Mouse (Mus musculus): ENCODE data around the gene Mmgt2. TPM values are rescaled to one million over a fixed set of nuclear protein-coding genes. Genes with fewer than 3 reads are reported as not detected.
A peak's percentile ranks its signal among the peaks of the same experiment; 100 is the strongest.

Gene Mmgt2
- polyA plus RNA-seq, 1 experiment from 2014 or later: 38.5 TPM

GRCm38 (mm10) chr11:62678778-62679354 lies 30.4 kb downstream of the Mmgt2 start:
- no peaks in the 10 kb centered on the region for H3K36me3 ChIP-seq (ENCODE audit: control insufficient read depth, insufficient read depth, low read length)
- H3K4me3 ChIP-seq (ENCODE audit: low read depth, low read length): no peak overlapping the region
- no peaks in the 10 kb centered on the region for H3K27me3 ChIP-seq (ENCODE audit: control insufficient read depth, insufficient read depth, low read length)
- H3K4me2 ChIP-seq: no peak overlapping the region
- no peaks in the 10 kb centered on the region for H3K4me1 ChIP-seq (ENCODE audit: control insufficient read depth, insufficient read depth, low read length)
- H3K9ac ChIP-seq (ENCODE audit: low read length): no peak overlapping the region
- H3K9me3 ChIP-seq (ENCODE audit: control insufficient read depth, low read length): no peaks in the 10 kb centered on the region
- WGBS: 87% methylated on average over 7 of the region's 7 CpGs
- no peak for ATAC-seq (ENCODE audit: low FRiP score)
- DNase-seq (ENCODE audit: low spot score, missing footprints): no peak
- H3K27ac ChIP-seq (ENCODE audit: low read depth, low read length): no peak overlapping the region

- Histone ChIP-seq H3K9ac (ENCODE audit: low read length) (no peak overlapping the region), H3K27ac (ENCODE audit: low read depth, low read length) (no peak overlapping the region), H3K4me2 (no peak overlapping the region), H3K4me3 (ENCODE audit: low read depth, low read length) (no peak overlapping the region), H3K36me3 (ENCODE audit: control insufficient read depth, insufficient read depth, low read length) (no peaks in the 10 kb centered on the region), H3K27me3 (ENCODE audit: control insufficient read depth, insufficient read depth, low read length) (no peaks in the 10 kb centered on the region), H3K9me3 (ENCODE audit: control insufficient read depth, low read length) (no peaks in the 10 kb centered on the region), H3K4me1 (ENCODE audit: control insufficient read depth, insufficient read depth, low read length) (no peaks in the 10 kb centered on the region)
- 88% methylated on average over 4 of the region's 4 CpGs for WGBS
- ATAC-seq (ENCODE audit: low FRiP score) (no peak), DNase-seq (ENCODE audit: low spot score, missing footprints) (no peak)
Observed at GRCm38 (mm10) chr11:62679954-62680353, 31.5 kb downstream of the Mmgt2 start.

GRCm38 (mm10) chr11:62691592-62691991 lies 43.1 kb downstream of the Mmgt2 start:
- Histone ChIP-seq H3K9me3 (ENCODE audit: control insufficient read depth, low read length) (no peaks in the 10 kb centered on the region), H3K9ac (ENCODE audit: low read length) (no peak overlapping the region), H3K36me3 (ENCODE audit: control insufficient read depth, insufficient read depth, low read length) (no peaks in the 10 kb centered on the region), H3K27me3 (ENCODE audit: control insufficient read depth, insufficient read depth, low read length) (no peaks in the 10 kb centered on the region), H3K4me1 (ENCODE audit: control insufficient read depth, insufficient read depth, low read length) (no peaks in the 10 kb centered on the region; the same call in 1 of the 2 replicates), H3K27ac (ENCODE audit: low read depth, low read length) (no peak overlapping the region), H3K4me2 (no peak overlapping the region), H3K4me3 (ENCODE audit: low read depth, low read length) (no peak overlapping the region)
- no peak for DNase-seq (ENCODE audit: low spot score, missing footprints)
- ATAC-seq (ENCODE audit: low FRiP score): no peak
- 92% methylated on average over 3 of the region's 3 CpGs for WGBS

- no peak overlapping the region for H3K9ac ChIP-seq (ENCODE audit: low read length)
- DNase-seq (ENCODE audit: low spot score, missing footprints): peak; percentile 96
- no peak overlapping the region for H3K4me3 ChIP-seq (ENCODE audit: low read depth, low read length)
- 30% methylated on average over 9 of the region's 11 CpGs for WGBS
- no peaks in the 10 kb centered on the region; the same call in 1 of the 2 replicates for H3K4me1 ChIP-seq (ENCODE audit: control insufficient read depth, insufficient read depth, low read length)
- no peaks in the 10 kb centered on the region for H3K36me3 ChIP-seq (ENCODE audit: control insufficient read depth, insufficient read depth, low read length)
- H3K9me3 ChIP-seq (ENCODE audit: control insufficient read depth, low read length): no peaks in the 10 kb centered on the region
- ATAC-seq (ENCODE audit: low FRiP score): peak; percentile 76; the same call in 1 of the 2 replicates
- no peaks in the 10 kb centered on the region for H3K27me3 ChIP-seq (ENCODE audit: control insufficient read depth, insufficient read depth, low read length)
- H3K4me2 ChIP-seq: no peak overlapping the region
- H3K27ac ChIP-seq (ENCODE audit: low read depth, low read length): no peak overlapping the region
Observed at GRCm38 (mm10) chr11:62693299-62694184, 45.1 kb downstream of the Mmgt2 start.

- no peaks in the 10 kb centered on the region; the same call in 1 of the 2 replicates for H3K4me1 ChIP-seq (ENCODE audit: control insufficient read depth, insufficient read depth, low read length)
- 93% methylated on average over 8 of the region's 8 CpGs for WGBS
- H3K27ac ChIP-seq (ENCODE audit: low read depth, low read length): no peak overlapping the region
- no peaks in the 10 kb centered on the region for H3K36me3 ChIP-seq (ENCODE audit: control insufficient read depth, insufficient read depth, low read length)
- no peaks in the 10 kb centered on the region for H3K9me3 ChIP-seq (ENCODE audit: control insufficient read depth, low read length)
- DNase-seq (ENCODE audit: low spot score, missing footprints) (no peak), ATAC-seq (ENCODE audit: low FRiP score) (no peak)
- no peak overlapping the region for H3K9ac ChIP-seq (ENCODE audit: low read length)
- no peaks in the 10 kb centered on the region for H3K27me3 ChIP-seq (ENCODE audit: control insufficient read depth, insufficient read depth, low read length)
- no peak overlapping the region for H3K4me3 ChIP-seq (ENCODE audit: low read depth, low read length)
- H3K4me2 ChIP-seq: no peak overlapping the region
Observed at GRCm38 (mm10) chr11:62695126-62695525, 46.7 kb downstream of the Mmgt2 start.

GRCm38 (mm10) chr11:62699749-62700148 lies 51.3 kb downstream of the Mmgt2 start:
- Histone ChIP-seq H3K36me3 (ENCODE audit: control insufficient read depth, insufficient read depth, low read length) (no peaks in the 10 kb centered on the region), H3K4me3 (ENCODE audit: low read depth, low read length) (no peak overlapping the region), H3K27me3 (ENCODE audit: control insufficient read depth, insufficient read depth, low read length) (no peaks in the 10 kb centered on the region), H3K4me1 (ENCODE audit: control insufficient read depth, insufficient read depth, low read length) (no peaks in the 10 kb centered on the region), H3K9me3 (ENCODE audit: control insufficient read depth, low read length) (no peaks in the 10 kb centered on the region), H3K4me2 (no peak overlapping the region), H3K9ac (ENCODE audit: low read length) (no peak overlapping the region), H3K27ac (ENCODE audit: low read depth, low read length) (no peak overlapping the region)
- DNase-seq (ENCODE audit: low spot score, missing footprints) (no peak), ATAC-seq (ENCODE audit: low FRiP score) (no peak)
- WGBS: 66% methylated on average over 4 of the region's 4 CpGs

- Histone ChIP-seq H3K27ac (ENCODE audit: low read depth, low read length) (no peak overlapping the region), H3K36me3 (ENCODE audit: control insufficient read depth, insufficient read depth, low read length) (no peaks in the 10 kb centered on the region), H3K4me1 (ENCODE audit: control insufficient read depth, insufficient read depth, low read length) (no peaks in the 10 kb centered on the region), H3K9me3 (ENCODE audit: control insufficient read depth, low read length) (no peaks in the 10 kb centered on the region), H3K4me2 (no peak overlapping the region), H3K27me3 (ENCODE audit: control insufficient read depth, insufficient read depth, low read length) (no peaks in the 10 kb centered on the region), H3K4me3 (ENCODE audit: low read depth, low read length) (no peak overlapping the region), H3K9ac (ENCODE audit: low read length) (no peak overlapping the region)
- ATAC-seq (ENCODE audit: low FRiP score) (no peak), DNase-seq (ENCODE audit: low spot score, missing footprints) (no peak)
- WGBS: 85% methylated on average over 1 of the region's 1 CpGs
Observed at GRCm38 (mm10) chr11:62701218-62701617, 52.8 kb downstream of the Mmgt2 start.

- no peak for ATAC-seq (ENCODE audit: low FRiP score)
- H3K9me3 ChIP-seq (ENCODE audit: control insufficient read depth, low read length): no peaks in the 10 kb centered on the region
Observed at GRCm38 (mm10) chr11:62706141-62706540, 57.7 kb downstream of the Mmgt2 start.

GRCm38 (mm10) chr11:62708252-62708651 lies 59.8 kb downstream of the Mmgt2 start:
- Histone ChIP-seq H3K9ac (ENCODE audit: low read length) (no peak overlapping the region), H3K27ac (ENCODE audit: low read depth, low read length) (no peak overlapping the region), H3K4me2 (no peak overlapping the region), H3K4me3 (ENCODE audit: low read depth, low read length) (no peak overlapping the region), H3K36me3 (ENCODE audit: control insufficient read depth, insufficient read depth, low read length) (peaks cover 5% of the 10 kb centered on the region; the same call in 1 of the 2 replicates), H3K4me1 (ENCODE audit: control insufficient read depth, insufficient read depth, low read length) (no peaks in the 10 kb centered on the region), H3K9me3 (ENCODE audit: control insufficient read depth, low read length) (no peaks in the 10 kb centered on the region), H3K27me3 (ENCODE audit: control insufficient read depth, insufficient read depth, low read length) (no peaks in the 10 kb centered on the region)
- 83% methylated on average over 7 of the region's 7 CpGs for WGBS
- DNase-seq (ENCODE audit: low spot score, missing footprints) (no peak), ATAC-seq (ENCODE audit: low FRiP score) (no peak)

More at GRCm38 (mm10) chr11:62706141-62706540, 57.7 kb downstream of the Mmgt2 start:
- Histone ChIP-seq H3K4me1 (ENCODE audit: control insufficient read depth, insufficient read depth, low read length) (no peaks in the 10 kb centered on the region), H3K27me3 (ENCODE audit: control insufficient read depth, insufficient read depth, low read length) (no peaks in the 10 kb centered on the region), H3K4me3 (ENCODE audit: low read depth, low read length) (no peak overlapping the region), H3K9ac (ENCODE audit: low read length) (no peak overlapping the region), H3K36me3 (ENCODE audit: control insufficient read depth, insufficient read depth, low read length) (no peaks in the 10 kb centered on the region), H3K27ac (ENCODE audit: low read depth, low read length) (no peak overlapping the region), H3K4me2 (no peak overlapping the region)
- WGBS: 89% methylated on average over 2 of the region's 2 CpGs
- no peak for DNase-seq (ENCODE audit: low spot score, missing footprints)

Data from midbrain, embryonic 11.5 days (tissue).